Mouse (Mus musculus): ENCODE measurements around the gene Rubcnl. TPM values are rescaled to one million over a fixed set of nuclear protein-coding genes. Genes with fewer than 3 reads are reported as not detected.

Rubcnl gene
- 0.10 and 0.69 TPM in 2 replicates for polyA plus RNA-seq (2015; fragmentation: Nextera tagmentation; extraction: Ambion mirVana)

DNA sequence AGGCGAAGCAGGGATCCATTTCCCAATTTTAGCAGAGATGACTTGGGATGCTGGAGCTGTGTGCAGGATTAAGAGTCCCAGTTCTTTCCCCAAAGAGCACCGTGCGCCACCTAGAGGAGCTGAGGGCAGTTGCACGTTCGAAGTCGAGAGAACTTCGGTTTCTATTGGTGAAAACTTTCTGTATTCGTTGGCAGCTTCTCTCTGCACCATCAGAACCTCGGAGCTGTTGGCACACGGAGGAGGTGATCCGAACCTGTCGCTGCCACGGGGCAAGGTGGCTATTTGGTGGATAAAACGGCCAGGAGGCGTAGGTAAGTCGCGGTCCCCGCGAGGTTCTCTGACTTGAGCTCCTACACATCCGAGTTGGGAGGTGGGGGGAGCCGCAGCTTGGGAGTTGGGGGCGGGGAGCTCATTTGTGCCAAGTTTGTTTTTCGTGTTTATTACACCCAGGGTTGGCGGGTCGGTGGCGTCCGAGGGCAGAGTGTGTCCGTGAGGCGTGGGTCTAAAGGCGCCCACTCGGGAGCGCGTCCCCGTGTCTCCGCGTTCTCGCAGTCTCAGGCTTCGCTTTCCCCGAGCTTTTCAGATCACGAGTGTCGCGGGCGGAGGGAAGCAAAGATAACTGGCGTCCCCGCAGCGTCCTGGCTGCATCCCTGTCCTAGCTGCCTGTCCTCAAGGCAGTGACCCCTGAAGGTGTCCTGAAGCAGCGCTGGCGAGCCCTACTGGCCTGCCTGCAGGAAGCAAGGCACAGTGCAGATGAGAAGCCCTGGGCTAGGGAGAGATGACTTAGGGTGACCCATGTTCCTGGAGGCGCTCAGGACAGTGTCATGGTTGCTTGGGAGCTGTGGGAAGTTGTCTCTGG, at the start of gene Rubcnl:
Gene Rubcnl, plus strand, starts transcription at position 172 of the 859 bp plus-strand sequence.
- WGBS: 2% methylated on average over 49 of the region's 49 CpGs
- Histone ChIP-seq H3K36me3 (no peaks in the 10 kb centered on the region), H3K4me3 (replicated peaks) (peak within 1 kb of the TSS; percentile 49), H3K4me1 (peaks cover 9% of the 10 kb centered on the region; the same call in 1 of the 2 replicates), H3K27ac (replicated peaks) (no peak within 1 kb of the TSS), H3K27me3 (replicated peaks) (peaks cover 8% of the 10 kb centered on the region; the same call in 1 of the 2 replicates), H3K9me3 (replicated peaks) (no peaks in the 10 kb centered on the region), H3K9ac (replicated peaks) (peak within 1 kb of the TSS; percentile 56), H3K4me2 (peak within 1 kb of the TSS; percentile 98)
- ATAC-seq (ENCODE audit: low FRiP score): peak; percentile 76

- WGBS: 66% methylated on average over 3 of the region's 3 CpGs
- H3K4me2 ChIP-seq: no peak overlapping the region
- no peak overlapping the region for H3K9ac ChIP-seq (replicated peaks)
- H3K36me3 ChIP-seq: no peaks in the 10 kb centered on the region
- no peak for ATAC-seq (ENCODE audit: low FRiP score)
- no peak overlapping the region for H3K4me3 ChIP-seq (replicated peaks)
- H3K27ac ChIP-seq (replicated peaks): no peak overlapping the region
- peaks cover 4% of the 10 kb centered on the region; the same call in 1 of the 2 replicates for H3K4me1 ChIP-seq
- no peaks in the 10 kb centered on the region for H3K27me3 ChIP-seq (replicated peaks)
- no peaks in the 10 kb centered on the region; the same call in 1 of the 2 replicates for H3K9me3 ChIP-seq (replicated peaks)
Observed at GRCm38 (mm10) chr14:74972216-74972615, 43.6 kb upstream of the Rubcnl start.

- Histone ChIP-seq H3K4me1 (peaks cover 4% of the 10 kb centered on the region; the same call in 1 of the 2 replicates), H3K27ac (replicated peaks) (no peak overlapping the region), H3K9ac (replicated peaks) (no peak overlapping the region), H3K36me3 (no peaks in the 10 kb centered on the region), H3K27me3 (replicated peaks) (no peaks in the 10 kb centered on the region), H3K4me2 (no peak overlapping the region), H3K9me3 (replicated peaks) (no peaks in the 10 kb centered on the region), H3K4me3 (replicated peaks) (no peak overlapping the region)
- 83% methylated on average over 5 of the region's 5 CpGs for WGBS
- no peak for ATAC-seq (ENCODE audit: low FRiP score)
Observed at GRCm38 (mm10) chr14:74972687-74973086, 43.1 kb upstream of the Rubcnl start.

- WGBS: 75% methylated on average over 10 of the region's 10 CpGs
- H3K4me2 ChIP-seq: no peak overlapping the region
Observed at GRCm38 (mm10) chr14:74974136-74974651, 41.6 kb upstream of the Rubcnl start.

DNA sequence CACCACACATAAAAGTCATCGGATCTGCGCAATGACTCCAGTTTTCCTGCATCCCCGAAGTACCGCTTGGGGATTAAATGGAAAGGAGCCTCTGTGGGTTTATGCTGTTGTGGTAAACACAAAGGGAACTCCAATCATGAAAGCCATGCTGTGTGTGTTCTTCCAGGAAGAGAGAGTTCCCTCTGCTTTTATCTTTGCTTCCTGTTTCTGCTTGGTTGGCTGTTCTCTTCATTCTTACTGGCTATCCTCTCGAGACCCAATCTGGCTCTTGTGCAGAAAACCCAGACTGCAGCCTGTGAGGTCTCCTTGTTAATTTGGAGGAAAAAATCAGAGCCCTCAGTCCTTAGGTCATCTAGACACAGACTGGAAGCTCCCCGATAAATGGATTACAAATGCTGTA, 38.9 kb upstream of the Rubcnl start:
- Histone ChIP-seq H3K4me3 (replicated peaks) (no peak overlapping the region), H3K27me3 (replicated peaks) (no peaks in the 10 kb centered on the region), H3K36me3 (no peaks in the 10 kb centered on the region), H3K4me2 (no peak overlapping the region), H3K27ac (replicated peaks) (no peak overlapping the region), H3K9ac (replicated peaks) (no peak overlapping the region), H3K4me1 (peaks cover 4% of the 10 kb centered on the region; the same call in 1 of the 2 replicates), H3K9me3 (replicated peaks) (no peaks in the 10 kb centered on the region)
- 77% methylated on average over 6 of the region's 6 CpGs for WGBS
- no peak for ATAC-seq (ENCODE audit: low FRiP score)

More at GRCm38 (mm10) chr14:74974136-74974651, 41.6 kb upstream of the Rubcnl start:
- Histone ChIP-seq H3K4me1 (peaks cover 4% of the 10 kb centered on the region; the same call in 1 of the 2 replicates), H3K9me3 (replicated peaks) (no peaks in the 10 kb centered on the region), H3K4me3 (replicated peaks) (no peak overlapping the region), H3K27me3 (replicated peaks) (no peaks in the 10 kb centered on the region), H3K27ac (replicated peaks) (no peak overlapping the region), H3K9ac (replicated peaks) (no peak overlapping the region), H3K36me3 (no peaks in the 10 kb centered on the region)
- no peak for ATAC-seq (ENCODE audit: low FRiP score)

DNA sequence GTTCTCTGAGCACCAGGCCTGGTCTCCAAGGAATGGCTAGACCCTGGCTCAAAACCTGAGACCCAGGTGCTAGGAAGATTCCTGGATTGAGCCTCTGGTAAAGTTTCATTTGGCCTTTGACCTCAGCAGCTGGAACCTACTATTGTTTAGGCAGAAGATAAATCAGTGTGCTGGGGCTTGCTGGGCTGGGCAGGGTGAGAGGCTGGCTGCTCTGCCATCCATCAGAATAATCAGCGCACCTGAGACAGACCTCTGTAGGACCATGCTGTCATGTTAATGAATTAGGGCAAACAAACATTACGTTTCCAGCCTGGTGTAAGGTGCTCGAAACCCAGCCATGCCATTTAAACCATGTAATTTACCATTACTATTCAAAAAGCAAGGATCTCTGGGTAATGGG, 34.8 kb upstream of the Rubcnl start:
- no peaks in the 10 kb centered on the region for H3K9me3 ChIP-seq (replicated peaks)
- H3K4me1 ChIP-seq: peaks cover 4% of the 10 kb centered on the region; the same call in 1 of the 2 replicates
- H3K27me3 ChIP-seq (replicated peaks): no peaks in the 10 kb centered on the region
- H3K4me2 ChIP-seq: no peak overlapping the region
- no peak overlapping the region for H3K9ac ChIP-seq (replicated peaks)
- no peak overlapping the region for H3K4me3 ChIP-seq (replicated peaks)
- no peak for ATAC-seq (ENCODE audit: low FRiP score)
- no peaks in the 10 kb centered on the region for H3K36me3 ChIP-seq
- 40% methylated on average over 3 of the region's 3 CpGs for WGBS
- no peak overlapping the region for H3K27ac ChIP-seq (replicated peaks)

- Histone ChIP-seq H3K9me3 (replicated peaks) (no peaks in the 10 kb centered on the region), H3K36me3 (no peaks in the 10 kb centered on the region), H3K9ac (replicated peaks) (no peak overlapping the region), H3K27ac (replicated peaks) (no peak overlapping the region), H3K4me3 (replicated peaks) (no peak overlapping the region), H3K27me3 (replicated peaks) (no peaks in the 10 kb centered on the region), H3K4me1 (no peaks in the 10 kb centered on the region), H3K4me2 (no peak overlapping the region)
- no peak for ATAC-seq (ENCODE audit: low FRiP score)
- WGBS: 85% methylated on average over 5 of the region's 5 CpGs
Observed at GRCm38 (mm10) chr14:74983079-74983478, 32.7 kb upstream of the Rubcnl start.

- H3K9ac ChIP-seq (replicated peaks): no peak overlapping the region
- H3K9me3 ChIP-seq (replicated peaks): no peaks in the 10 kb centered on the region
- no peaks in the 10 kb centered on the region for H3K27me3 ChIP-seq (replicated peaks)
- H3K27ac ChIP-seq (replicated peaks): no peak overlapping the region
- H3K4me1 ChIP-seq: no peaks in the 10 kb centered on the region
- H3K4me2 ChIP-seq: no peak overlapping the region
- WGBS: 83% methylated on average over 7 of the region's 7 CpGs
- H3K4me3 ChIP-seq (replicated peaks): no peak overlapping the region
- H3K36me3 ChIP-seq: no peaks in the 10 kb centered on the region
- no peak for ATAC-seq (ENCODE audit: low FRiP score)
Observed at GRCm38 (mm10) chr14:74984817-74985391, 30.9 kb upstream of the Rubcnl start.

DNA sequence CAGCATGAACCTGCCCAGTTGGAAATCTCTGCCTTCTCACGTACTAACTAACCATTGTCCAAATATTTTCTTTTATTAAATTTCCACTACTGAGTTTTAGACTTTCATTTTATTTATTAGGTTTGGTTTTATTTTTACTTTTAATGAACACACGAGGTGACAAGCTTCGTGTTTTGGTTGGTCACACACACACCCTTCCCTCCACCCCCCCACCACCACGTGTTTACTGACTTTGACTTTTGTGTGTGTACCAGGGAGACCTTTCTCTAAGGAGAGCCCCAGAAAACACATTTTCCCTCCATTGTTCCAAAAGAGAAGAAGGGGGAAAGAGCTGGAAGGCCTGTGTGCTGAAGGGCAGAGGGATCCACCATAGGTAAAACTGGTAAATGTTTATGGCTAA, 30.2 kb upstream of the Rubcnl start:
- no peak overlapping the region for H3K9ac ChIP-seq (replicated peaks)
- H3K27me3 ChIP-seq (replicated peaks): no peaks in the 10 kb centered on the region
- H3K27ac ChIP-seq (replicated peaks): no peak overlapping the region
- no peak for ATAC-seq (ENCODE audit: low FRiP score)
- H3K36me3 ChIP-seq: no peaks in the 10 kb centered on the region
- no peak overlapping the region for H3K4me3 ChIP-seq (replicated peaks)
- 69% methylated on average over 4 of the region's 4 CpGs for WGBS
- H3K4me2 ChIP-seq: no peak overlapping the region
- no peaks in the 10 kb centered on the region for H3K4me1 ChIP-seq
- no peaks in the 10 kb centered on the region for H3K9me3 ChIP-seq (replicated peaks)

- Histone ChIP-seq H3K9ac (replicated peaks) (no peak overlapping the region), H3K4me1 (no peaks in the 10 kb centered on the region), H3K27me3 (replicated peaks) (no peaks in the 10 kb centered on the region), H3K9me3 (replicated peaks) (no peaks in the 10 kb centered on the region), H3K4me3 (replicated peaks) (no peak overlapping the region), H3K27ac (replicated peaks) (no peak overlapping the region), H3K36me3 (no peaks in the 10 kb centered on the region), H3K4me2 (no peak overlapping the region)
- no peak for ATAC-seq (ENCODE audit: low FRiP score)
- WGBS: 87% methylated on average over 3 of the region's 3 CpGs
Observed at GRCm38 (mm10) chr14:74986527-74986926, 29.3 kb upstream of the Rubcnl start.

DNA sequence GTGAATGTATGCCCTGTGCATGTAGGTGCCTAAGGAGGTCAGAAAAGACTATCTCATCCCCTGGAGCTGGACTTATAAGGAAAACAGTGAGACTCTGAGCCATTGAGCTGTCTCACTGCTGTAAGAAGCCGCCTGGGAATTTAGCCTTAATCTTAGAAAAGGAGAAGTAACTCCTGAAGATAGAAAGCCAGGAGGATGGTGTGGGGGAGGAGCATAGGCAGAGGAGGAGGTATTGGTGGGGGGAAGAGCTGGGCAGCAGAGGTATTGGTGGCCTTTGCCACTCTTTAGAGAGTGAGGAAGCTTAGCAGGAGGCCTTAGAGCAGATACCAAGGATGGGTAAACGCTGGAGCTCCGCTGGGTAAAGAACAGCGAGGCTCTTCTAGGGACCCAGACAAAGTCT, 26.5 kb upstream of the Rubcnl start:
- H3K4me3 ChIP-seq (replicated peaks): no peak overlapping the region
- WGBS: 58% methylated on average over 4 of the region's 4 CpGs
- no peaks in the 10 kb centered on the region for H3K36me3 ChIP-seq
- ATAC-seq (ENCODE audit: low FRiP score): no peak
- H3K9ac ChIP-seq (replicated peaks): no peak overlapping the region
- no peaks in the 10 kb centered on the region for H3K9me3 ChIP-seq (replicated peaks)
- no peaks in the 10 kb centered on the region for H3K27me3 ChIP-seq (replicated peaks)
- H3K4me2 ChIP-seq: no peak overlapping the region
- no peak overlapping the region for H3K27ac ChIP-seq (replicated peaks)
- no peaks in the 10 kb centered on the region for H3K4me1 ChIP-seq

GRCm38 (mm10) chr14:74989909-74990308, 25.9 kb upstream of the Rubcnl start:
- H3K4me2 ChIP-seq: no peak overlapping the region
- H3K4me1 ChIP-seq: no peaks in the 10 kb centered on the region
- no peak overlapping the region for H3K27ac ChIP-seq (replicated peaks)
- H3K36me3 ChIP-seq: no peaks in the 10 kb centered on the region
- ATAC-seq (ENCODE audit: low FRiP score): no peak
- no peak overlapping the region for H3K4me3 ChIP-seq (replicated peaks)
- WGBS: 87% methylated on average over 4 of the region's 4 CpGs
- H3K9me3 ChIP-seq (replicated peaks): no peaks in the 10 kb centered on the region
- H3K27me3 ChIP-seq (replicated peaks): no peaks in the 10 kb centered on the region
- H3K9ac ChIP-seq (replicated peaks): no peak overlapping the region

Data from neural tube, embryonic 15.5 days (tissue).